Comparison of ENCODE assay signal across 12 mouse cellular contexts in the genomic region with DNA sequence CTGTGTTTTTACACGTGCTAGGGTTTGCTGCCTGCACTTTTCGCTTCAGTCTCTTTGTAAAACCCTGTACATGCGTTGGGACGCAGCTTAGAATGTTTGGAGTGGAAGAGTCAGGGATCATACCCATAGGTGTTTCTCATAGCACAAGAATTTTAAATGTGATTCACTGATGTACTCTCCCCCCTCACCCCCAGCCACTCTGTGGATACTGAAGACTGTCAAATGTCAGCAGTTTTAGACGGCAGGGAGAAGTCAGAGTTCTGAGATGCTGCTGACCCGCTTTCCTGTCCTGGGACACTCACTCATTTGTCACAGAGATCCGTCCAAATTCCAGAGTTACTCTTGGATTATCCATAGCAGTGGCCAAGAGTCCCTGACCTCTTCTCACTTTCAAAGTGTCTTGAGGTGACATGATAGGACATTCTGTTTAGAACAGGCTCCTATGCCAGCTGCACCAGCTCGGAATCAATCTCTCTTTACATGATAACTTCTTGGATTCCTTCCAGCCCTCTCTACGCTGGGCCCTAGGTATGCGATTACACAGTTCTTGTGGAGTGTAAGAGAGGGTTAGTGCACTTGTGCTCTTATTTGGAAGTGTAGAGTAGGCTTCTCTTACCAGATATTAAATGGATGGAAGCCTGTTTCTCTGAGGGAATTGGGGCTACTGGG. TPM values are rescaled to one million over a fixed set of nuclear protein-coding genes. Genes with fewer than 3 reads are reported as not detected.
DNase-seq lines count a peak whose midpoint lies in the region; ATAC-seq and TF ChIP-seq lines count a peak whose summit lies in the region.
"Had no signal": no experiment of that assay in that cellular context is flagged by ENCODE, and none has a peak within 500 bp of the region (broad histone marks: within the 10 kb centered on the region; RNA-seq: fewer than 3 reads in every experiment).

No protein-coding gene starts in this region.

- no peak for TF ChIP-seq EP300 in stomach, postnatal 0 days (optimal IDR thresholded peaks at IDR 0.05)

- H3K9ac ChIP-seq in heart, embryonic 16.5 days (ENCODE audit: low read length) = peak overlapping the region; percentile 54
- no peak overlapping the region for H3K9ac ChIP-seq in lung, embryonic 16.5 days (ENCODE audit: low read length)
- no peak overlapping the region for H3K9ac ChIP-seq in intestine, embryonic 15.5 days
- H3K9ac ChIP-seq in stomach, postnatal 0 days (ENCODE audit: low read length) = no peak overlapping the region
- H3K9ac ChIP-seq: liver, embryonic 15.5 days had no signal

- WGBS in heart, embryonic 16.5 days = 24% methylated on average over 10 of the region's 10 CpGs
- WGBS in lung, embryonic 16.5 days = 26% methylated on average over 10 of the region's 10 CpGs
- 50% methylated on average over 10 of the region's 10 CpGs for WGBS in intestine, embryonic 15.5 days
- WGBS in stomach, postnatal 0 days = 34% methylated on average over 10 of the region's 10 CpGs

- H3K4me3 ChIP-seq in heart, embryonic 16.5 days (ENCODE audit: low read length) = no peak overlapping the region
- no peak overlapping the region for H3K4me3 ChIP-seq in lung, embryonic 16.5 days (ENCODE audit: low read length)
- no peak overlapping the region for H3K4me3 ChIP-seq in intestine, embryonic 15.5 days (replicated peaks)
- H3K4me3 ChIP-seq in stomach, postnatal 0 days (ENCODE audit: low read depth, low read length) = no peak overlapping the region
- H3K4me3 ChIP-seq: liver, embryonic 15.5 days had no signal

- peak; percentile 94 for ATAC-seq in heart, embryonic 16.5 days (replicated peaks; ENCODE audit: extremely low read depth, insufficient read depth, low FRiP score)
- ATAC-seq in lung, embryonic 16.5 days (ENCODE audit: low read depth) = peak; percentile 90
- peak; percentile 66 for ATAC-seq in intestine, embryonic 15.5 days
- peak; percentile 75; the same call in 1 of the 2 replicates for ATAC-seq in stomach, postnatal 0 days (ENCODE audit: low FRiP score, low TSS enrichment)
- ATAC-seq: forebrain, embryonic 16.5 days had no signal

- no peaks in the 10 kb centered on the region for H3K36me3 ChIP-seq in heart, embryonic 16.5 days (ENCODE audit: control insufficient read depth, insufficient read depth)
- no peaks in the 10 kb centered on the region for H3K36me3 ChIP-seq in lung, embryonic 16.5 days (ENCODE audit: control insufficient read depth, insufficient read depth, low read length)
- H3K36me3 ChIP-seq in intestine, embryonic 15.5 days = no peaks in the 10 kb centered on the region
- no peaks in the 10 kb centered on the region for H3K36me3 ChIP-seq in stomach, postnatal 0 days (ENCODE audit: control insufficient read depth, insufficient read depth, low read length)
- H3K36me3 ChIP-seq: liver, embryonic 15.5 days had no signal

- H3K9me3 ChIP-seq in heart, embryonic 16.5 days (replicated peaks; ENCODE audit: control insufficient read depth, low read length) = no peaks in the 10 kb centered on the region
- H3K9me3 ChIP-seq in lung, embryonic 16.5 days (ENCODE audit: control insufficient read depth, low read length) = no peaks in the 10 kb centered on the region
- H3K9me3 ChIP-seq in intestine, embryonic 15.5 days = no peaks in the 10 kb centered on the region
- H3K9me3 ChIP-seq in stomach, postnatal 0 days (ENCODE audit: control insufficient read depth, low read length) = no peaks in the 10 kb centered on the region
- H3K9me3 ChIP-seq: liver, embryonic 15.5 days had no signal

- H3K27me3 ChIP-seq in heart, embryonic 16.5 days (ENCODE audit: control insufficient read depth, insufficient read depth, low read length) = no peaks in the 10 kb centered on the region
- no peaks in the 10 kb centered on the region for H3K27me3 ChIP-seq in lung, embryonic 16.5 days (ENCODE audit: control insufficient read depth, insufficient read depth, low read depth, low read length)
- no peaks in the 10 kb centered on the region for H3K27me3 ChIP-seq in intestine, embryonic 15.5 days (replicated peaks)
- no peaks in the 10 kb centered on the region for H3K27me3 ChIP-seq in stomach, postnatal 0 days (ENCODE audit: control insufficient read depth, insufficient read depth, low read length)
- H3K27me3 ChIP-seq: liver, embryonic 15.5 days had no signal

- peaks cover 8% of the 10 kb centered on the region; the same call in 1 of the 2 replicates for H3K4me1 ChIP-seq in heart, embryonic 16.5 days (ENCODE audit: control insufficient read depth, insufficient read depth, low read length)
- 0 out of 2 replicates have a peak, but pooled peaks cover 3% of the 10 kb centered on the region for H3K4me1 ChIP-seq in lung, embryonic 16.5 days (replicated peaks; ENCODE audit: control insufficient read depth, insufficient read depth, low read length)
- 0 out of 2 replicates have a peak, but pooled peaks cover 4% of the 10 kb centered on the region for H3K4me1 ChIP-seq in intestine, embryonic 15.5 days (replicated peaks)
- no peaks in the 10 kb centered on the region for H3K4me1 ChIP-seq in stomach, postnatal 0 days (replicated peaks; ENCODE audit: control insufficient read depth, insufficient read depth)
- H3K4me1 ChIP-seq: liver, embryonic 15.5 days had no signal

- DNase-seq in heart, adult 9 months (ENCODE audit: low spot score in 2 of 2) = no peak
- no peak for DNase-seq in lung, postnatal 25 days (ENCODE audit: low spot score)
- DNase-seq in stomach, postnatal 0 days (ENCODE audit: low spot score) = no peak
- no peak for DNase-seq in cerebellum, adult 9-10 months
- DNase-seq: adrenal gland, adult 8-10 months; midbrain, embryonic 14.5 days had no signal

- no peak for TF ChIP-seq CTCF in stomach, postnatal 0 days (IDR thresholded peaks at IDR 0.05; ENCODE audit: low read depth)

- H3K4me2 ChIP-seq in heart, embryonic 16.5 days (ENCODE audit: low read depth, low read length) = peak overlapping the region; percentile 56
- H3K4me2 ChIP-seq in lung, embryonic 16.5 days (ENCODE audit: low read depth, low read length) = no peak overlapping the region
- no peak overlapping the region for H3K4me2 ChIP-seq in intestine, embryonic 15.5 days (replicated peaks)
- H3K4me2 ChIP-seq in stomach, postnatal 0 days (replicated peaks; ENCODE audit: low read depth) = no peak overlapping the region
- H3K4me2 ChIP-seq: liver, embryonic 15.5 days had no signal

- H3K27ac ChIP-seq in heart, embryonic 16.5 days (ENCODE audit: low read length) = peak overlapping the region; percentile 97
- no peak overlapping the region for H3K27ac ChIP-seq in lung, embryonic 16.5 days (ENCODE audit: low read length)
- no peak overlapping the region for H3K27ac ChIP-seq in intestine, embryonic 15.5 days
- H3K27ac ChIP-seq in stomach, postnatal 0 days (replicated peaks) = peak overlapping the region; percentile 45
- H3K27ac ChIP-seq: kidney, postnatal 0 days; liver, embryonic 15.5 days had no signal

RNA-seq across cellular contexts. Expression of a gene that starts 7.0 kb away (rescaled TPM):
- 79.5 and 81.0 TPM in 2 replicates for polyA plus RNA-seq in heart, embryonic 16.5 days (2015; fragmentation: Nextera tagmentation; extraction: Ambion mirVana)
- polyA plus RNA-seq in lung, embryonic 16.5 days (2015; fragmentation: Nextera tagmentation; extraction: Ambion mirVana) = 35.8 and 38.3 TPM in 2 replicates
- polyA plus RNA-seq in intestine, embryonic 15.5 days (2015; fragmentation: Nextera tagmentation; extraction: Ambion mirVana) = 23.3 and 25.3 TPM in 2 replicates
- 16.6 and 18.6 TPM in 2 replicates for polyA plus RNA-seq in stomach, postnatal 0 days (2015; fragmentation: Nextera tagmentation; extraction: Ambion mirVana)

Comparison
In these comparisons a context has a peak if more than half of its experiments do, and no peak if none do; other contexts are left out.
1. H3K27ac ChIP-seq: peak in heart, embryonic 16.5 days (single experiment) and stomach, postnatal 0 days (single experiment); none in lung, embryonic 16.5 days (single experiment) and intestine, embryonic 15.5 days (single experiment).
2. Peak in every context shown above with its lines, with median percentiles within 50 percentile points of each other: ATAC-seq.